ENCODE assay signal across 10 mouse cellular contexts in the genomic region with DNA sequence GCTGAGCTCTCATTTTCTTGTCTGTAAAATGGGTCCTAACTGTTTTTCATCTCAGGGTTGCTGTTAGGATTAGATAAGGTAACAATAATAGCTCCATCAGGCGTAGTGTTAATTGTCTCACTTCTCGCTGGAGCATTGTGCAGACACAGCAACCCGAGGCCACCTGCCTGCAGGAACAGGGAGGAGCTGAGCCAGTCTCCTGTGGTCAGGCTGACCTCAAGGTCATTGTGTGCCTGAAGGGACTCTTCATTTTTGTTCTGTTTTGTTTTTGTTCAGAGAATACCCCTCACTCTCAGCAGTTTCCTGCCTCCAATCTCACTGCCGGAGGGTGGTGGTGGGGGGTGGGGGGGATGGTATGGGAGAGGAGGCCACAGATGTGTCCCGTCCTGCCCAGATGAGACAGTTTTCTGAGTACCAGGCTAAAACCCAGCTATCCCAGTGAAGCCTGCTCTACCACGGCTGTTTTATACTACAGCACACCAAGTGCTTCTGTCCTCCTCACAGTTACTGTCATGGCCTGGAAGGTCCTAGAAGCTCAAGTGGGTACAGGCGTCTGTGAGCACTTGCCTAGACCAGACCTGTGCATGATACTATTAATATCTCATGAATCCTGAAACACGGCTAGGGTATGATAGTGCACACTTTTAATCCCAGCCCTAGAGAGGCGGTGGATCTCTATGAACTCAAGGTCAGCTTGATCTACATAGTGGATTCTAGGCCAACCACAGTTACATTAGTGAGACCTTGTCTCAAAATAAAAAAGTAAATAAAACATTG. TPM values are rescaled to one million over a fixed set of nuclear protein-coding genes. Genes with fewer than 3 reads are reported as not detected.
A peak's percentile ranks its signal among the peaks of the same experiment; 100 is the strongest.
DNase-seq lines count a peak whose midpoint lies in the region; ATAC-seq lines count a peak whose summit lies in the region.
"Had no signal": no experiment of that assay in that cellular context is flagged by ENCODE, and none has a peak within 500 bp of the region (broad histone marks: within the 10 kb centered on the region; RNA-seq: fewer than 3 reads in every experiment).

No protein-coding gene starts in this region.

- 0 out of 2 replicates have a peak, but pooled peaks have one; percentile 41 for ATAC-seq in hindbrain, embryonic 12.5 days (ENCODE audit: low FRiP score)

- H3K4me2 ChIP-seq in hindbrain, embryonic 12.5 days (replicated peaks), result no peak overlapping the region

- peaks cover 30% of the 10 kb centered on the region for H3K4me1 ChIP-seq in hindbrain, embryonic 12.5 days

- peak; percentile 42 for DNase-seq in ovary, postnatal 36 days (ENCODE audit: low spot score)
- no peak for DNase-seq in ovary, postnatal 14 days (ENCODE audit: low spot score)
- DNase-seq in embryo, embryonic 10 days (ENCODE audit: low spot score), result peak; percentile 73
- DNase-seq in thymus, postnatal 25 days, result peak; percentile 25
- no peak for DNase-seq in gastrocnemius, postnatal 4 days (ENCODE audit: low spot score in 2 of 2)
- no peak for DNase-seq in adrenal gland, adult 18-20 months (ENCODE audit: low spot score in 2 of 2)
- no peak for DNase-seq in frontal cortex, postnatal 36 days (ENCODE audit: low spot score in 2 of 2)

- H3K9me3 ChIP-seq in hindbrain, embryonic 12.5 days (replicated peaks), result no peaks in the 10 kb centered on the region

- no peak overlapping the region for H3K4me3 ChIP-seq in hindbrain, embryonic 12.5 days

- H3K36me3 ChIP-seq in hindbrain, embryonic 12.5 days, result no peaks in the 10 kb centered on the region

- WGBS in hindbrain, embryonic 12.5 days, result 23% methylated on average over 9 of the region's 9 CpGs

- H3K9ac ChIP-seq in hindbrain, embryonic 12.5 days, result no peak overlapping the region

- H3K27me3 ChIP-seq in hindbrain, embryonic 12.5 days, result no peaks in the 10 kb centered on the region

- H3K27ac ChIP-seq in hindbrain, embryonic 12.5 days, result no peak overlapping the region

RNA-seq across cellular contexts. Expression of gene Gm8439, which starts 23.9 kb away (rescaled TPM):
- not detected in 2 replicates for polyA plus RNA-seq in hindbrain, embryonic 12.5 days (2016; fragmentation: Nextera tagmentation; extraction: Ambion mirVana)
- total RNA-seq in gastrocnemius, postnatal 4 days (2021), result not detected
- total RNA-seq in adrenal gland, adult 18-20 months (2021), result not detected
- total RNA-seq: left cerebral cortex, postnatal 10 days had no signal
- polyA plus RNA-seq: small intestine, adult 2 months had no signal

RNA-seq across cellular contexts. Expression of gene Ctps, which starts 42.4 kb away (rescaled TPM):
- polyA plus RNA-seq in hindbrain, embryonic 12.5 days (2016; fragmentation: Nextera tagmentation; extraction: Ambion mirVana), result 91.0 and 93.0 TPM in 2 replicates
- 10 to 100 TPM; 33.4 to 35.3 TPM for total RNA-seq in gastrocnemius, postnatal 4 days (2021)
- total RNA-seq in adrenal gland, adult 18-20 months (2021), result 10 to 100 TPM; 30.1 to 33.6 TPM

RNA-seq across cellular contexts. Expression of gene Cited4, which starts 53.9 kb away (rescaled TPM):
- polyA plus RNA-seq in hindbrain, embryonic 12.5 days (2016; fragmentation: Nextera tagmentation; extraction: Ambion mirVana), result 6.1 and 8.2 TPM in 2 replicates
- 10 to 100 TPM; 12.4 to 14.6 TPM for total RNA-seq in gastrocnemius, postnatal 4 days (2021)
- total RNA-seq in adrenal gland, adult 18-20 months (2021), result 10 to 100 TPM; 15.2 to 24.0 TPM

Comparison
In these comparisons a context has a peak if more than half of its experiments do, and no peak if none do; other contexts are left out.
1. DNase-seq: peak in ovary, postnatal 36 days (single experiment), embryo, embryonic 10 days (single experiment) and thymus, postnatal 25 days (single experiment); none in ovary, postnatal 14 days (single experiment), gastrocnemius, postnatal 4 days (0 of 2), adrenal gland, adult 18-20 months (0 of 2) and frontal cortex, postnatal 36 days (0 of 2).